23 mouse cellular contexts compared by ENCODE assay signal in genomic region chr2:60914524-60915280, GRCm38 (mm10). TPM values are rescaled to one million over a fixed set of nuclear protein-coding genes. Genes with fewer than 3 reads are reported as not detected.
DNase-seq lines count a peak whose midpoint lies in the region; ATAC-seq and TF ChIP-seq lines count a peak whose summit lies in the region.
"Had no signal": no experiment of that assay in that cellular context is flagged by ENCODE, and none has a peak within 500 bp of the region (broad histone marks: within the 10 kb centered on the region; RNA-seq: fewer than 3 reads in every experiment).

No protein-coding gene starts in this region.

- no peaks in the 10 kb centered on the region for H3K27me3 ChIP-seq in lung, embryonic 14.5 days (ENCODE audit: insufficient read depth, low read length)
- H3K27me3 ChIP-seq in limb, embryonic 12.5 days = no peaks in the 10 kb centered on the region
- H3K27me3 ChIP-seq in kidney, embryonic 16.5 days (ENCODE audit: insufficient read depth, low read length) = no peaks in the 10 kb centered on the region
- H3K27me3 ChIP-seq in liver, embryonic 12.5 days (replicated peaks) = no peaks in the 10 kb centered on the region

- no peak for TF ChIP-seq CTCF in gastrocnemius, adult 2 months (IDR thresholded peaks at IDR 0.05)
- TF ChIP-seq CTCF in lung, embryonic 14.5 days (IDR thresholded peaks at IDR 0.05; ENCODE audit: low read depth) = no peak

- intact Hi-C loops in gastrocnemius, adult 2 months (cut with DNase I) = no loop called here
- intact Hi-C loops in gastrocnemius, postnatal 14 days (cut with DNase I; ENCODE audit: low total_unique reads) = no loop called here

- no peak for DNase-seq in gastrocnemius, adult 2 months
- DNase-seq in gastrocnemius, postnatal 14 days = no peak
- no peak for DNase-seq in lung, embryonic 14.5 days
- no peak for DNase-seq in lung, postnatal 25 days (ENCODE audit: low spot score)
- DNase-seq: adrenal gland, postnatal 14 days; cerebellum, adult 11-12 months; cerebellum, adult 9-11 months; forebrain, postnatal 0 days; gastrocnemius, postnatal 10 days; kidney, adult 9 months; kidney, postnatal 14 days; layer of hippocampus, adult 9-11 months; lung, postnatal 4 days; midbrain, embryonic 14.5 days; thymus, postnatal 4 days had no signal

- H3K9me3 ChIP-seq in lung, embryonic 14.5 days (ENCODE audit: low read depth, low read length) = no peaks in the 10 kb centered on the region
- no peaks in the 10 kb centered on the region for H3K9me3 ChIP-seq in limb, embryonic 12.5 days
- no peaks in the 10 kb centered on the region for H3K9me3 ChIP-seq in kidney, embryonic 16.5 days (ENCODE audit: low read length)
- no peaks in the 10 kb centered on the region for H3K9me3 ChIP-seq in liver, embryonic 12.5 days (replicated peaks)
- H3K9me3 ChIP-seq: heart, embryonic 10.5 days had no signal

- peaks cover 19% of the 10 kb centered on the region for H3K4me1 ChIP-seq in lung, embryonic 14.5 days (ENCODE audit: insufficient read depth)
- peaks cover 53% of the 10 kb centered on the region for H3K4me1 ChIP-seq in limb, embryonic 12.5 days (replicated peaks)
- peaks cover 48% of the 10 kb centered on the region for H3K4me1 ChIP-seq in kidney, embryonic 16.5 days (ENCODE audit: insufficient read depth, low read length)
- H3K4me1 ChIP-seq in liver, embryonic 12.5 days = peaks cover 12% of the 10 kb centered on the region; the same call in 1 of the 2 replicates

- no peaks in the 10 kb centered on the region for H3K36me3 ChIP-seq in lung, embryonic 14.5 days (ENCODE audit: insufficient read depth)
- H3K36me3 ChIP-seq in limb, embryonic 12.5 days = no peaks in the 10 kb centered on the region
- no peaks in the 10 kb centered on the region for H3K36me3 ChIP-seq in kidney, embryonic 16.5 days (ENCODE audit: insufficient read depth, low read length)
- H3K36me3 ChIP-seq in liver, embryonic 12.5 days = no peaks in the 10 kb centered on the region
- H3K36me3 ChIP-seq: heart, embryonic 10.5 days had no signal

- no peak for ATAC-seq in lung, embryonic 14.5 days (ENCODE audit: insufficient read depth)
- peak; percentile 68 for ATAC-seq in limb, embryonic 12.5 days (ENCODE audit: insufficient number of reproducible peaks, insufficient read depth, low FRiP score, low TSS enrichment, low read depth)
- ATAC-seq in kidney, embryonic 16.5 days (ENCODE audit: low FRiP score, low TSS enrichment) = no peak
- ATAC-seq in liver, embryonic 12.5 days = no peak
- ATAC-seq: CD4-positive, CD25-positive, alpha-beta regulatory T cell, adult 4 months; forebrain, postnatal 0 days; intestine, postnatal 0 days had no signal

- H3K9ac ChIP-seq in lung, embryonic 14.5 days = no peak overlapping the region
- no peak overlapping the region for H3K9ac ChIP-seq in limb, embryonic 12.5 days (replicated peaks)
- H3K9ac ChIP-seq in kidney, embryonic 16.5 days (replicated peaks; ENCODE audit: low read length) = no peak overlapping the region
- no peak overlapping the region for H3K9ac ChIP-seq in liver, embryonic 12.5 days
- H3K9ac ChIP-seq: forebrain, postnatal 0 days; hindbrain, embryonic 14.5 days had no signal

- peak overlapping the region; percentile 9 for H3K27ac ChIP-seq in gastrocnemius, adult 2 months
- 0 out of 2 replicates have a peak overlapping the region, but pooled peaks have one; percentile 19 for H3K27ac ChIP-seq in lung, embryonic 14.5 days (ENCODE audit: low read depth)
- no peak overlapping the region for H3K27ac ChIP-seq in limb, embryonic 12.5 days
- H3K27ac ChIP-seq in kidney, embryonic 16.5 days (ENCODE audit: low read length) = no peak overlapping the region
- no peak overlapping the region for H3K27ac ChIP-seq in liver, embryonic 12.5 days
- H3K27ac ChIP-seq: heart, embryonic 10.5 days; hindbrain, embryonic 14.5 days had no signal

- H3K4me3 ChIP-seq in gastrocnemius, adult 2 months = no peak overlapping the region
- H3K4me3 ChIP-seq in lung, embryonic 14.5 days (ENCODE audit: low read depth, low read length) = no peak overlapping the region
- no peak overlapping the region for H3K4me3 ChIP-seq in limb, embryonic 12.5 days (replicated peaks)
- no peak overlapping the region for H3K4me3 ChIP-seq in kidney, embryonic 16.5 days (ENCODE audit: low read length)
- no peak overlapping the region for H3K4me3 ChIP-seq in liver, embryonic 12.5 days
- H3K4me3 ChIP-seq: erythroblast, embryonic 14.5 days; heart, embryonic 10.5 days had no signal

- no peak overlapping the region for H3K4me2 ChIP-seq in lung, embryonic 14.5 days
- no peak overlapping the region for H3K4me2 ChIP-seq in limb, embryonic 12.5 days
- H3K4me2 ChIP-seq in kidney, embryonic 16.5 days (replicated peaks; ENCODE audit: low read depth, low read length) = no peak overlapping the region
- no peak overlapping the region for H3K4me2 ChIP-seq in liver, embryonic 12.5 days
- H3K4me2 ChIP-seq: hindbrain, embryonic 14.5 days had no signal

- 64% methylated on average over 7 of the region's 7 CpGs for WGBS in lung, embryonic 14.5 days
- WGBS in limb, embryonic 12.5 days = 43% methylated on average over 7 of the region's 7 CpGs
- WGBS in kidney, embryonic 16.5 days = 65% methylated on average over 7 of the region's 7 CpGs
- 62% methylated on average over 7 of the region's 7 CpGs for WGBS in liver, embryonic 12.5 days (ENCODE audit: insufficient replicate concordance)

RNA-seq across cellular contexts. Expression of gene Rbms1, which starts 48.3 kb away (rescaled TPM):
- total RNA-seq in gastrocnemius, adult 2 months (2021) = 10 to 100 TPM; 17.2 to 27.8 TPM
- total RNA-seq in gastrocnemius, postnatal 14 days (2021) = 10 to 100 TPM; 29.0 to 34.5 TPM
- 127 and 136 TPM in 2 replicates for polyA plus RNA-seq in lung, embryonic 14.5 days (2014; fragmentation: Nextera tagmentation; extraction: Ambion mirVana)
- 101 and 114 TPM in 2 replicates for polyA plus RNA-seq in limb, embryonic 12.5 days (2016; fragmentation: Nextera tagmentation; extraction: Ambion mirVana)
- 112 and 130 TPM in 2 replicates for polyA plus RNA-seq in kidney, embryonic 16.5 days (2015; fragmentation: Nextera tagmentation; extraction: Ambion mirVana)
- 54.5 and 58.8 TPM in 2 replicates for polyA plus RNA-seq in liver, embryonic 12.5 days (2016; fragmentation: Nextera tagmentation; extraction: Ambion mirVana)

Comparison
In these comparisons a context has a peak if more than half of its experiments do, and no peak if none do; other contexts are left out.
1. H3K27ac ChIP-seq: peak in gastrocnemius, adult 2 months (single experiment) and lung, embryonic 14.5 days (single experiment); none in limb, embryonic 12.5 days (single experiment), kidney, embryonic 16.5 days (single experiment) and liver, embryonic 12.5 days (single experiment).